Mouse (Mus musculus) stomach, postnatal 0 days (tissue): ENCODE measurements around the gene Slc34a1.
A peak's percentile ranks its signal among the peaks of the same experiment; 100 is the strongest.

Experiments
- CTCF ChIP-seq: IDR thresholded peaks from 2 replicates; pipeline ENCODE4 v1.5.1; 2016; ENCODE audit warnings: antibody characterized with exemption, low read depth, mild to moderate bottlenecking, moderate library complexity
- EP300 ChIP-seq: optimal IDR thresholded peaks from 2 replicates; pipeline ENCODE3; 2016; ENCODE audit warnings: antibody characterized with exemption

DNA sequence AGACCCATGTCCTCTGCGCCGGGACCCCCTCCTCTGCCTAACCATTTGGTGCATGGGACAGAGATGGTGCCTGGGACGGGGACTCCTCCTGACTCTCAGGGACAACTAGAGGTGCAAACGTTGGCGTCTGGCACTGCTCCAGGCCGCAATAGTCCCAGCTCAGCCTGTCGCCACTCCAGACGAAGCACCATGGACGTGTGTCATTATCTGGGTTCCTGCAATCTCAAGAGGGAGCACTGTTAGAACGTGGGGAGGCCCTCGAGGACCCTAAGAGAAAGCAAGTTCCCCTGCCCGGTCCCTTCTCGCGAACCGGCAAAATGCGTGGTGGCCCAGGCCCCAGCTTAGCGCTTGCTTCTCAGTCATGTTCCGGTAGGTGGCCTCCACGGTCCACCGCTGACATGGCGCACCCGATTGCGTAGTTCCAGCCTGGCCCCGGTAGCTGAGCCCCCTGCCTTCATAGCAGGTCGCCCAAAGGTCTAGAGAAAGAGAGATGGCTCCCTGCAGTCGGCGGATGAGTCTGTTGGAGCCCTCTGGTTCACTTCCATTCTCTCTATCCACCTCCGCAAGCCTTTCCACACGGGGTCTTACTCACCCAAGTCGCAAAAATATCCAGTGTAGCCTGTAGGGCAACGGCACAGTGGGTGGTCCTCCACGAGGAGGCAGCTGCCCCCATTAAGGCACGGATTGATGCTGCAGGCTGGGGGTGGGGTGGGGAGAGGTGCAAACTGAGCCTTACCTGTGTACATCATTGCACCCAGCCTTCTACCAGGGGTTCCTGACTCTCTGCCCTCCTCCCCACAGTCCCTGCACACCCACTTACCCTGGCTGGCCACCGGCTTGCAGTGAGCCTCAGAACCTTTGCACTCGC lies 23.2 kb downstream of the Slc34a1 start:
- TF ChIP-seq CTCF (peak; percentile 86), EP300 (no peak)
